Mouse (Mus musculus) thymus, postnatal 36 days (tissue): ENCODE data around the gene Hoxd4.

ENCODE experiments used
- DNase-seq, 2 experiments: peaks; one replicate each; pipeline ENCODE4 v3.0.0; 2022; ENCODE audit warnings: mixed read lengths in 2 of 2

The Hoxd4 gene

DNA sequence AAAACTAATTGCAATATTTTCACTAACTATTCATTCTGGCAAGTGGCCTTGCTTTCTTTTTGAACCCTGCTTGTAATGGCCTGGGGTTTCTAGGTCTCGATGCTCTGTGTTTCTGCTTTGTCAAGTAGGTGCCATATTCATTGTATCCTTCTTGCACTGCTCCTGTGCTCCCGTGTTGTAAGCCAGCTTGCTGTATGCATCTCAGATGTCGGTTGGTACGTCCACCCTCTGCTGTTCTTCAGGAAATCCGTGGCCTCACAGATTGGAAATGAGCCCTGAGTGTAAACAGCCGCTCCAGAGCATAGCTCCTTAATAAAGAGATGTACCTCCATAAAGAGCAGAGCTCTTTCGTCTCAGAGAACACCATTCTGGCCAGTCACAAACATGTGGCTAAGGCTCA is 4.1 kb upstream of the Hoxd4 start:
- DNase-seq, result no peak

- no peak for DNase-seq
These were observed 3.1 kb upstream of the Hoxd4 start for GRCm38 (mm10) chr2:74708676-74709075.

GRCm38 (mm10) chr2:74709465-74710419 is 2.0 kb upstream of the Hoxd4 start:
- no peak for DNase-seq

- no peak for DNase-seq
These were observed 693 bp upstream of the Hoxd4 start for GRCm38 (mm10) chr2:74710929-74711543.

DNA sequence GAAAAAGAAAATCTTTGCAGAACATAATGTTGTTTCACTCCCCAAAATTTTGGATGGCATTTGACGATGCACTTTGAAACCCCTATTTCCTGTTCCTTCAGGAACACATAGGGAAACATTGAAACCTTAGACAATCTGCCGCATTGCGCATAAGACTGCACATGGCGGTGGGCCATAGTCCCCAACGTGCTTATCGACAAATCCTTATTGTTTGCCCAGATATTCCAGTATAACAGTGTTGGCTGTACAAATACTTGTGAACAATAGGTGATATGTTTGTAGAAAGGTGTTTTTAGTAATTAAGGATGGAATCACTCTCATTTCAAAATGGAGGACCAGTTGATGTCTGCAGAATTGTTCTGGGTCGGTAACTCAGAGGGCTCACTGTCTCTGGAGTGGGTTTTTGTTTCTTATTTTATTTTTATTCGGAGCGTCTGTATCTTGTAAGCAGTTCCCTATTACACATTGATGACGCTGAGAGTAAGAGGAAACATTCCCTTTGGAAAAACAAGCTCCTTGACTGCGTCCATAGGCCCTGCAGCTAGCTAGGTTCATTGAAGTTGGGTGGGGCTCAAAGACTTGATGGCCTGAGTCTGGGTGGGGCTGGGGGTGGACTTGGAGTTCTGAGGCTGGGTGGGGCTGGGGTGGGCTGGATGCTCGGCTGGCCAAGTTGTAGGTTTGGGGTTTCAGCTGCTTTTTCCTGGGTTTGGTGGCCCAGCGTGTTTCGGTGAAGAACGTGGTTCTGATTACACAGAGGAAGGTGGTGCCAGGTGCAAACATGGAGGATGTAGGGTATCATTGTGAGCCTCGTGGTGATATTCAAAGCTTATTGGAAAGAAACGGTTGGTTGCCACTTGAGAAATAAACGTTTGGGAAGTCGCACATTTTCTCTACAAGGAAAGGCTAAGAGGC is 1.8 kb downstream of the Hoxd4 start:
- no peak for DNase-seq

- no peak for DNase-seq
These were observed 2.5 kb downstream of the Hoxd4 start for GRCm38 (mm10) chr2:74714156-74714789.

- DNase-seq, result no peak
These were observed 3.2 kb downstream of the Hoxd4 start for GRCm38 (mm10) chr2:74714881-74715280.

DNA sequence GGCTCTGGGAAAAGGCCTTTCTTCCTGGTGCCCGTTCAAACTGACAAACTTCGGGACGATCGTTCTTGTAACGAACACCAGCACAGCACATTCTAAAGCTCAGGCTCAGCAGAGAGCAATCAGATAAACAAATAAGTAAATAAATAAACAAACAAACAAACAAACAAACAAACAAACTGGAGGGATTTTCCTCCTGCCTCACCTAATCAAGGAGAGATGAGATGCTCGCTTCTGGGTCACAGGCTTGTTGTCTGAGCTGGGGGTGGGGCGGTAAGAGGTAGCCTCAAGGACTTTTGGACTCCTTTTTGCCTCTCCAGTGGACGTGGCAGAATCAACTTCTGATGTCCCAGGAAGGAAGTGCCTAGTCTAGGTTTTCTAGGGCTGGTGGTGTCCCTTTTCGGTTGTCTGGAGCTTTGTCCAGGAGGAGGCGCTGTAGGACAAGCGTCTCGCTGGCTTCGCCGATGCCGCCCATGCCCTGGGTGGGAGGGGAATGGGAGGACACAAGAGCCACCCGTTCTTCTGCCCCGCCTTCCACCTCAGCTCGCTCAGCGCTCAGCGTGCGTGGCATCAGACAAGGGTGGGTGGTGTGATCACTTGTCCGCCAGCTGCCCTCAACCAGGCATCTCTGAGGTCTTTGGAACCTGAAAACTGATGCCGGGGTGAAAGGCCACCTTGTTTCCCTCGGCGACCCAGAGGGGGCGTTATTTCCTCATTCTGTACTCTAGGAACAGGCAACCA is 3.9 kb downstream of the Hoxd4 start:
- DNase-seq, result peak; percentile 71 to 74

DNA sequence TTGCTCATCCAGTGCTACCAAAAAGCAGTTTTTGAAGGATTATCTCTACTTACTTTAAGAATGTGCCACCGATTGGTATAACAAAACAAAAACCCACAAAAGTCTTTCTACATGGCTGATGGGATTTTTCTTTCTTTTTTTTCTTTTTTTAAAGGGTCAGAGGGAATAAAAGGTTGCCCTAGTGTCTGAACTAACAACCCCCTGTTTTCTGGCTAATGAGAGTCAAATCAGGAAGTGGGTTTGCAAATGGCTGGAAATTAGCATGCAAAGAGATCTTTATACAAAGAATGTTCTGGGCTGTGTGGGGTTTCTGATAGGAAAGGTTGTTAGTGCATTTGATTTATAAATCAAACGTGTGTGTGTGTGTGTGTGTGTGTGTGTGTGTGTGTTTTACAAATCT is 8.7 kb downstream of the Hoxd4 start:
- no peak for DNase-seq

DNA sequence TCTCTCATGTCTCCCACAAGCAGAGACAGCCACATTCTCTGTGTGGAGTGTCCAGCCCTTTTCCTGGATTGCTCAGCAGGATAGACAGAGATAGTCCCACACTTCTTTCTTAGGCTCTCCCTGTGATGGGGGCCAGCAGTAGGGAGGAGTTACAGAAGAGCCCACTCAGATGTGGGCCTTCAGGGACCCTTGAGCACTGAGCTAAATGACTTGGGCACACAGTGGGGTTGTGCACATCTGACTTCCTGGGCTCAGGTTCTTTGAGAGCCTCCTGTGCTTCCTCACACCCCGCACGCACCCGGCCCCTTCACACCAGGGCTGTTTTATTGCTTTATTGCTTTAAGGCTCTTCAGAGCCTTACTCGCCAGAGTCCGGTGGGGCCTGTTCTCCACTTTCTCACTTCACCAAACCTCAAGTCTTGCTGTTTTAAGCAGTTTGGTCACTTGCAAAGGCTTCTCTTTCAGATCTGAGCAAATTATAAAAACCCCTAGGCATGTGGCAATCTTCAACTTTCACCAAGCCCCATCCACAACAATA is 9.3 kb downstream of the Hoxd4 start:
- no peak for DNase-seq

DNA sequence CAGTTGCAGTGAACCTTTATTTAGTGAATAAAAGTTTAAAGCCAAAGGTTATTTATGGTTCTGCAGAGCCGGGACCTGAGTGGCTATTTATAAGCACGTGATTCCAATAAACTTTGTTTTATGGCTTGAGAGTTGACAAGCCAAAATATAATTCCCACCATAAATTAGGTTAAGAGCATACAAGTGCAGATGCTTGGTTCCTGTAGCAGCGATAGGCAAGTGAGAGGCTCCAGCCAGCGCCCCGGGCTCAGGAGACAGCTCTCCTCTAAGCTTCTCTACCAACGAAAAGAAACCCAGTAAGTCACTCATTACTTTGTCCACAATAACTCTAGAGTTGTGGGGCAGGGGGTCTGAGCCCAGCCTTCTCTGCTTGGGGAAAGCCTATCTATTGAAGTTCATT is 10.2 kb downstream of the Hoxd4 start:
- no peak for DNase-seq

DNA sequence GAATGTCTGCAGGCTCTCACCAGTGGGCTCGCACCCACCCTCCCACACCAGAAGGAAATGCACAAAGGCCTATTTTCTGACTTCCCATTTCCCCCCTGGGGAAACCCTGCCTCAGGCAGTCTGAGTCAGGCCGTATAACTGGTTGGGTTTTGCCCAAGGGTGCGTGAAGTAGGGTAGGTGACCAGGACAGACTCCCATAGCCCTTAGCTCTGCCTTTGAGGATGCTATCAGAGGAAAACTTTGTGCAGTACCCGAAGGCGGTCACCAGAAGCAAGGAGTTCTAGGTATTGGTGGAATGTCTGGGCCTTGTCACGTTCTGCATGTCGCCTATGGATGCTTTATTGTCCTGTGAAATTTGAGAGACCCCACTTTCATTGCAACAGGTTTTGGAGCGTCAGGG is 11.2 kb downstream of the Hoxd4 start:
- no peak for DNase-seq

- no peak for DNase-seq
These were observed 12.7 kb downstream of the Hoxd4 start for GRCm38 (mm10) chr2:74724244-74725015.

DNA sequence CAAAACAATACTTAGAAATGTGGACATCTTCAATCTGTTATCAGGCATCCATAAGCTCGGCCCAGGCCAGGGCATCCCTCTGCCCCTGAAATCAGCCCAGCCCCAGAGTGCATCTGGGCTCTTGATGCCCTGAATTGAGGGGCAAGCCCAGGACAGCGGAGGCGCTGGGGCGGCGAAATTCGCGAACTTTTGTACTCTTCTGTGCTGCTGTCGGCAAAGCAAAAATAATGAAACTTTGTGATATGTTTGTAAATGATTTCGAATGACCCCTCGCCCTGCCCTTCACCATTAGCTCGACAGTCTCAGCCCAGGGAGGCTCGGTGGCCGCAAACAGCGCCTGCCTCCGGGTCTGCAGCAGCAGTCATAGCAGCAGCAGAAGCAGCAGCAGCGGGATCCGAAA is 13.4 kb downstream of the Hoxd4 start:
- DNase-seq, result no peak

DNA sequence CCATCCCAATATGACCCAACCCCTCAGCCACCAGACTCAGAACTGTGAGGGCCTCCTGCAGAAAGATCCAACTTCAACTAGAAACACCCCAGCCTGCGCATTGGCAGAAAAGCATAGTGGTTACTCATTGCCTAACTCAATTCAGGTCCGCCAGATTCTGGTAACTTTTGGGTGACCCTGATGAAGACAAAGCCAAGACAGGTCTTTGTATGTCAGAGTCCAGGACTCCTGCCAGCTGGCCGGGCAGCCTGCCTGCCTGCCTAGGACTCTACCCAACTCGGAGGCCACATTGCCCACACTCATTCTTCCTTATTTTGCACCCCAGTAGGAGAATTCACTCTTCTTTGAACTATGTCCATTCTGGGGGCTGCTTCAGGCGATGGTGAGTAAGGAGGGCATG is 14.8 kb downstream of the Hoxd4 start, which contains the start of gene Gm28230:
Gm28230 (plus strand) TSS at position 178 of the 400 bp plus-strand sequence.
- no peak for DNase-seq

GRCm38 (mm10) chr2:74726973-74727639 is 15.4 kb downstream of the Hoxd4 start:
- DNase-seq, result no peak

GRCm38 (mm10) chr2:74727640-74728302 is 16.0 kb downstream of the Hoxd4 start:
- DNase-seq, result no peak

DNA sequence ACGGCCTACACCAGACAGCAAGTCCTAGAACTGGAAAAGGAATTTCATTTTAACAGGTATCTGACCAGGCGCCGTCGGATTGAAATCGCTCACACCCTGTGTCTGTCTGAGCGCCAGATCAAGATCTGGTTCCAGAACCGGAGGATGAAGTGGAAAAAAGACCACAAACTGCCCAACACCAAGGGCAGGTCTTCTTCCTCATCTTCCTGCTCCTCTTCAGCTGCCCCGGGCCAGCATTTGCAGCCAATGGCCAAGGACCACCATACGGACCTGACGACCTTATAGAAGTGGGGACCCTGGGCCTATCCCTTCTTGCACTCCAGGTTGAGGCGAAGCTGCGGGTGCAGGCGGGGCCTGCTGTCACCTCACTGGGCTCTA is 16.6 kb downstream of the Hoxd4 start:
- DNase-seq, result no peak

- DNase-seq, result no peak
These were observed 18.6 kb downstream of the Hoxd4 start for GRCm38 (mm10) chr2:74730331-74730730.

DNA sequence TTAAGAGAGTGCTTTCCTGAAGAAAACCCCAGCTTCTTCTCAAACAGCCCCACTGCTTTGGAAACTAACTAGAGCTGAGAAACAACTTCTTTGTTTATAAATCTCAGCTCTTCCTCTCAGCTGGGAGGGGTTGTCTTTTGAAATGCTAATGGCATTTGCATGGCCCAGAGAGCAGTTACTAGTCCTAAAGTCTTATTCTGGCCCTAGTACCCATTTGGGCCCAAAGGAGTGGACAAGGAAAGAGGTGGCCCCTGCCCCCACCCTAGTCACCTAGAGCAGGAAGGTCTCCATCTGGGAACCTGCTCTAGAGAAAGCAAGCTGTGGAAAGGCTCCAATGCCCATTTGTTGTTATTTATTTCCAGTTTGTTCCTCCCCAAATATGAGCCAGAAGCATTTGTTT is 19.3 kb downstream of the Hoxd4 start:
- DNase-seq, result no peak
